Mouse (Mus musculus) stomach, postnatal 0 days (tissue): ENCODE data around the gene Hoxb4.

Experiments
- CTCF ChIP-seq: IDR thresholded peaks from 2 replicates; pipeline ENCODE4 v1.5.1; 2016; ENCODE audit warnings: antibody characterized with exemption, low read depth, mild to moderate bottlenecking, moderate library complexity
- EP300 ChIP-seq: optimal IDR thresholded peaks from 2 replicates; pipeline ENCODE3; 2016; ENCODE audit warnings: antibody characterized with exemption

GRCm38 (mm10) chr11:96290705-96291355 lies 27.2 kb upstream of the Hoxb4 start:
- TF ChIP-seq CTCF: no peak
- no peak for TF ChIP-seq EP300
